Mouse (Mus musculus) bone marrow macrophage, adult 2 months (primary cell): ENCODE results near the gene Trir.

Experiments used
- CTCF ChIP-seq: IDR thresholded peaks from 2 replicates; pipeline ENCODE4 v1.5.1; 2012; ENCODE audit warnings: low read depth, mild to moderate bottlenecking, low read length, moderate library complexity
- POLR2A ChIP-seq: IDR thresholded peaks from 2 replicates; pipeline ENCODE4 v1.6.1; 2012; ENCODE audit warnings: mild to moderate bottlenecking, low read depth, low read length, borderline replicate concordance

- no peak; the same call in 1 of the 2 replicates for TF ChIP-seq POLR2A
- TF ChIP-seq CTCF = no peak
These were observed 11.3 kb downstream of the Trir start for GRCm38 (mm10) chr8:85037681-85038531.
